Mouse (Mus musculus) common myeloid progenitor, adult 5-6 weeks (primary cell): ENCODE measurements around the gene Zscan4c. TPM values are rescaled to one million over a fixed set of nuclear protein-coding genes. Genes with fewer than 3 reads are reported as not detected.
"Not testable (repeated sequence)": the region's sequence is repeated elsewhere in the genome, so short reads cannot be mapped to it uniquely, and the experiment has no call there.

Experiments
- ATAC-seq: replicated peaks from 2 replicates; pipeline ENCODE4 v1.8.0; 2016; ENCODE audit warnings: low read depth, mild to moderate bottlenecking, moderate TSS enrichment, inconsistent platforms; ENCODE audit not compliant: poor library complexity, severe bottlenecking
- total RNA-seq: library from RNA; stranded (forward); fragments of 200-1000, 187-1606 nt; gene quantifications from 2 replicates; pipeline ENCODE4 v1.2.3, GENCODE M21; 2017

The Zscan4c gene
- total RNA-seq = not detected in 2 replicates

GRCm38 (mm10) chr7:11005445-11005844 is at the start of gene Zscan4c:
Gene Zscan4c (plus strand): TSS chr7:11005745.
- ATAC-seq = not testable (repeated sequence)

Other genes with a start within 250 kb of the Zscan4c start
- not detected in 2 replicates for gene Zscan4b, start 100.7 kb upstream of the Zscan4c start, total RNA-seq
- not detected in 2 replicates for gene Zscan4-ps1, start 63.9 kb downstream of the Zscan4c start, total RNA-seq
- gene Zscan4d, start 160.4 kb downstream of the Zscan4c start, total RNA-seq = not detected in 2 replicates